Mouse (Mus musculus): ENCODE data around the gene Foxo1.

- no peak for TF ChIP-seq GATA1 (IDR thresholded peaks at IDR 0.05; ENCODE audit: borderline replicate concordance, low read length)
- TF ChIP-seq FLI1 (IDR thresholded peaks at IDR 0.05; ENCODE audit: low read length): no peak
Measured at GRCm38 (mm10) chr3:52322401-52323385, 54.6 kb downstream of the Foxo1 start.

All from megakaryocyte, embryonic 14.5 days (primary cell).